Mouse (Mus musculus): ENCODE data around the gene Tmem9b. TPM values are rescaled to one million over a fixed set of nuclear protein-coding genes. Genes with fewer than 3 reads are reported as not detected.

The Tmem9b gene
- polyA plus RNA-seq (2012; rRNA removed) = 23.5 and 27.3 TPM in 2 replicates

DNA sequence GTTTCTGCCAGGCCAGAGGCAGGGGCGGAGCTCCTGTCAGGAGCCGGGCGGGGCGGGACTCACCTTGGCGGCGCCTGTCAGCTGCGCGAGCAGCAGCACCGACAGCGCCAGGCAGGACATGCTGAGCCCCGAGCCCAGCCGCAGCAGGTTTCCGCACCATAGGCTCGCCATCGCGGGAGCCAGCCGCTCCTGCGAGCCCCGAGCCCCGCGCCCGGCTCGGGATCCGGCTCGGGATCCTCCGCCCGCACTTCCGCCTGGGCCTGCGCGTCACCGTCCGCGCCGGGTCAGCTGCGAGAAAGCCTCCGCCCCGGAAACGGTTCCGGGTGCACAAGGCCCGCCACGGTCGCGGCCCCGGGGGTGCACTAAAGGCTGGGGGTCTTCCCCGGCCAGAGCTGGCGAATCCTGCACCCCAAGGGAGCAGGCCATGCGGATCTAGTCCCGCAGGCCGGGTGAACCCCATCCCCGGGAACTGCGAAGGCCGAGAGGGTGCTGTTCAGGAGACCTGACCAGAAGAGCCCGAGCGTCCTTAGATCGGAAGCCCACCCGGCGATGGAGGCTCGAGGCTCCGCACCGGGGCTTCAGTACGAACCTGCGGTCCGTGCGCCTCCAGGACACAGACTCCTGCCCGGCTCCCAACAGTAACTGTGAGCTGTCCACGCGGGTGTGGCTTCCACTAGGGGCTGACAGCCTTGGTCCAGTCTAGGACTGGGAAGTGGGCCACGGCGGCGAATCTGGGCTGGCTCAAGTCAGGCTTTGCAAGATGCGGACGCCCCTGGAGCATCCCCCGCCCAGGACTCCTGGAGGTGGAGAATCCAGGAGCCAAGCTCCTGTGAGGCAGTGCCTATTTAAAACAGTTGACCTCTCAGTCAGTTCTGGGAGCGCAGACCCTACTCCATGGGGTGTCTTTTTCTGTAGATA is at the start of gene Tmem9b:
TSS of gene Tmem9b (minus strand) at position 868 of the 918 bp plus-strand sequence.

DNA sequence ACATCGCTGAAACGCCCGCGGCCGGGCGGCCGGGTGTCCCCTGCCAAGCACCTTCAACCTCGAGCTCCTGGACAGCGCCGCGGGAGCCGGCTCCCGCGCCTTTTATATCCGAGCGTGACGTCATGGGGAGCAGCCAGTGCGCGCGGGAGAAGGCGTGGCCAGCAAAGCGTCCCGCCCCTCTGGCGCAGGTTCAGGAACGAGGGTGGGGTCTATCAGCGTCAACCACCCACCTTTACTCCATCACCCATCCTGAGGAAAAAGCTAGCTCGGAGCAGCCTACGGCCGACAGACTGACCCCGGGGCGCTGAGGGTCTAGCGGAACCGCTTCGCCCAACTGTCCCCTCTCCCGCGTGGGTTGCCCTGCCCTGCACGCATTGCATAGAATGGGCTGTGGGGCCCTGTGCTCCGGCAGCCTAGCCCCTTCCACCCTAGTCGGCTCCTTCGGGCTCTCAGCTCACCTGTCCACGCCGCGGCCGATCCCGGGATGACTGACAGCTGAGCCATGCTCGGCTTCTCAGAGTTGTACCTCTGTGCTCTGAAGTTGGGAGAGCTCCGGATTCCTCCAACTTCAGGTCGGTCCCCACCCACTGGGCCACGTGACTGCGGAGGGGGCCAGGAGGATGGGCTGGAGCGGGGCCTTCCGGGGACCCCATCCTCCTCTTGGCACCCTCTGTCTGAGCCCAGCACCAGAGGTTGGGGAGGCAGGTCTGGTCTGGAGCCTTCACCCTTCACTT is 29.0 kb upstream of the Tmem9b start, which contains the start of gene Nrip3:
TSS of gene Nrip3 (minus strand) at position 556 of the 734 bp plus-strand sequence.

DNA sequence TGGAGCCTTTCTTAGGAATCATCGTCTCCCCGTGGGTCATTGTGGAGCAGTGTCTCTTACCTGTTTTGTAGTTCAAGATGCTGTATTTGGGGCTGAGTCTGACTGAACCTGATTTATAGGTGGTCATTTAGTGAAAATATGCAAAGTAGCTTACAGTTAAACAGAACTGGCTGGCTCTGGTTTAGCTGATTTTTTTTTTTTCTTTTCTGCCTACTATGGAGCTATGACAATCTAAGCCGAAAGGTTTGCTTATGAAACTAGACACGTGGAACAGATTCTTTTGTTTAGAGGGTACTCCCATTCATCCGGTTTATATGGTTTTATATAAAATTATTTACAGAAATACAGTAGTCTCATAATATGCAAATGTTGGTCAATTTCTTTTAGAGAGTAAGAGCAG is 21.0 kb downstream of the Tmem9b start, which contains the start of gene Ascl3:
TSS of gene Ascl3 (minus strand) at position 101 of the 400 bp plus-strand sequence.

DNA sequence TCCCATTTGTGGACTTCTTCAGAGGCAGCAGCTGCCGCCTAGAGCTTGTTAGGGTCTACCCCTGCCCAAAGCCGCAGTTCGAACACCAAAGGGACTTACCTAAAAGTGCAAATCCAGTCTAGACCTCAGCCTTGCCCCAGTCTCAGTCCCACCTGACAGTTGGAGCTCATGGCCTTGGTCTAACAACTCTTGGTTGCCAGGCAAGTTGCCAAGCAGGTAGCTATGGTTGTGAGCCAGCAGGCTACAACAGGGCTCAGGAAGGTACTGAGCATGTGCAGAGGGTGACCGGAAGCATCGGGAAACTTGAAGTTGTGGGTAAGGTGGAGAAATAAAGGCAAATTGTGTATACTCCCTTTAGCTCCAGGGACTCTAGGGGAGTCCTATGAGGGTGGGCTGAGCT is 29.0 kb downstream of the Tmem9b start, which contains the start of gene BC051019:
TSS of gene BC051019 (minus strand) at position 154 of the 400 bp plus-strand sequence.

DNA sequence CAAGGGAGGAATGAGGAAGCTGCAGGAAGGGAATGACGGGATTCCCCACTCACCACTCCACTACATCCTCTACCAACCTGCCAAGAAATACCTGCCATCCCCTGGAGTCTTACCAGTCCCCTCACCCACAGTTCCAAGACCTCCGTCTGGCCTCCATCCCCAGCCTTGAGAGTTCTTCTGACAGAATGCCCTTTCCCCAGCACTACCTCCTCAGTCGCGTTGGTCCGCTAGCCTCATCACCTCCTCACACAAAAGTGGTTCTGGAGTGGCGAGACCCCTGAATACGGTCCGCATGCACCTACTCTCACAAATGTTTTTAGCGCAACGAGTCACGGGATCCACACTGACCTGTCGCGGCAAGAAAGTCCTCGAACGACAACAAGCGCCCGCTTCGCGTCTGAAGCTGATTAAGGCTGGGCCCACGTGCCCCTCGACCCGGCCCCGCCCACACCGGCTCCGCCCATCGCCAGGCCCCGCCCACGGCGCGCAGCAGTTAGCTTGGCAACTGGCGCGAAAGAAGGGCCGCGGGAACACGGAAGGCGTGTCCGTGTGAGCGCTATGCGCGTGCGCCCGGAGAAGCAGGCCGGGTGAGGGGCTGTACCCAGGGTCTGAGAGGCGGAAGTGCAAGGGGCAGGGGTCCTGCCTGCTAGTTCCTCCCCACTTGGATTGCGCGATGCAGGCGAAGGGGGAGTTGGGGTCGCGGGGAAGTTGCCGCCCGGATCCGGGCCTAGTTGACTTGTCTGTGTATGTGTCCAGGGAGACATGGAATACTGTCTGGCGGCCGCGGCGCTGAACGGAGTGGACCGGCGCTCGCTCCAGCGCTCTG is 49.3 kb downstream of the Tmem9b start, which contains the start of the genes St5 and Akip1:
TSS of gene St5 (minus strand) at position 416 of the 826 bp plus-strand sequence.
TSS of gene Akip1 (plus strand) at position 501 of the 826 bp plus-strand sequence.

Other genes starting within 250 kb of the Tmem9b start
- gene Trim66, start 244.7 kb downstream of the Tmem9b start, polyA plus RNA-seq (2012; rRNA removed) = 0.16 and 0.22 TPM in 2 replicates
- gene Rpl27a, start 233.7 kb downstream of the Tmem9b start, polyA plus RNA-seq (2012; rRNA removed) = 696 and 814 TPM in 2 replicates
- 21.3 and 39.9 TPM in 2 replicates for gene St5, start 49.3 kb downstream of the Tmem9b start, polyA plus RNA-seq (2012; rRNA removed)
- 19.0 and 19.3 TPM in 2 replicates for gene Akip1, start 49.2 kb downstream of the Tmem9b start, polyA plus RNA-seq (2012; rRNA removed)
- gene BC051019, start 29.0 kb downstream of the Tmem9b start, polyA plus RNA-seq (2012; rRNA removed) = 0.10 TPM in 1 of 2 replicates, not detected in the other
- gene Ascl3, start 21.1 kb downstream of the Tmem9b start, polyA plus RNA-seq (2012; rRNA removed) = not detected in 2 replicates
- 0.51 and 0.82 TPM in 2 replicates for gene Nrip3, start 29.1 kb upstream of the Tmem9b start, polyA plus RNA-seq (2012; rRNA removed)
- 1.2 and 1.7 TPM in 2 replicates for gene Scube2, start 112.8 kb upstream of the Tmem9b start, polyA plus RNA-seq (2012; rRNA removed)
- gene Dennd5a, start 207.6 kb upstream of the Tmem9b start, polyA plus RNA-seq (2012; rRNA removed) = 67.1 and 99.8 TPM in 2 replicates
- 28.8 and 54.6 TPM in 2 replicates for gene Tmem41b, start 234.1 kb upstream of the Tmem9b start, polyA plus RNA-seq (2012; rRNA removed)

All from central nervous system, embryonic 11.5 days (tissue).